Mouse (Mus musculus) MN1 (cell line): ENCODE data around the gene Mycbp2.

Experiments
- DNase-seq: peaks from one replicate; pipeline ENCODE4 v3.0.0-alpha.2; 2016; ENCODE audit warnings: low spot score

Mycbp2 gene

DNA sequence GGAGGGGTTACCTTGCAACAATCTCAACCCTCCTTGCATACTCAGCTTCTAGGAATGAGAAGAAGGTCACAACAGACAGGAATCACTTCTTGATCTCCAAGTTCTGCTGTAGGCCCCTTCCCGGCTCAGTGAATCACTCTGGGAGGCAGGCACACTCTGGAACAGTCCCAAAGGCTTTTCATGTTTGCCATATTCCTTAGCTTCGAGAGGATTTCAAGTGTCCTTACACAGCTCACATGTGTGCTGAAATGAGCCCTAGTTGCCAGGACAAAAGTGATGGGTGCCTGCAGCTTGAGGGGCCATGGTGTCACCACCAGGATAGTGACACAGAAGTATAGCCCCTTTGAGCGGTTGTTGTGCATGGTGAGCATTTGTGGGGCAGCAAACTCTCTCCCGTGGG lies 273.9 kb downstream of the Mycbp2 start:
- DNase-seq, result no peak

DNA sequence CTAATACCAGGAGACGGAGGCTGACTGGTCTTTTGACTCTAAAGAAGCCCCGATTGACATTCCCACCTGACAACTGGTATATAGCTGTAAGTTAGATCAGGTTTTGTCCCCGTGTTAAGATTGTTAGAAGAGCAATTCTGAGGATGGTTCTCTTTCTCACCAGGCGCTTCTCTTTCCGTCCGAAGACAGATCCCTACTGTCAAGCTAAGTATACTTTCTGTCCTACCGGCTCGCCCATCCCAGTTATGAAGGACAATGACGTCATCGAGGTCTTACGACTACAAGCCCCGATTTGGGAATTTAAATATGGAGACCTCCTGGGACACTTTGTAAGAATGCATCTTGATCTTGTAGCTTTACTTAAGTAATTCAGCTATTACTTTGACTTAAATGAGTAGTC lies 275.1 kb downstream of the Mycbp2 start:
- no peak for DNase-seq

GRCm38 (mm10) chr14:103070790-103071189 lies 275.8 kb downstream of the Mycbp2 start:
- no peak for DNase-seq

DNA sequence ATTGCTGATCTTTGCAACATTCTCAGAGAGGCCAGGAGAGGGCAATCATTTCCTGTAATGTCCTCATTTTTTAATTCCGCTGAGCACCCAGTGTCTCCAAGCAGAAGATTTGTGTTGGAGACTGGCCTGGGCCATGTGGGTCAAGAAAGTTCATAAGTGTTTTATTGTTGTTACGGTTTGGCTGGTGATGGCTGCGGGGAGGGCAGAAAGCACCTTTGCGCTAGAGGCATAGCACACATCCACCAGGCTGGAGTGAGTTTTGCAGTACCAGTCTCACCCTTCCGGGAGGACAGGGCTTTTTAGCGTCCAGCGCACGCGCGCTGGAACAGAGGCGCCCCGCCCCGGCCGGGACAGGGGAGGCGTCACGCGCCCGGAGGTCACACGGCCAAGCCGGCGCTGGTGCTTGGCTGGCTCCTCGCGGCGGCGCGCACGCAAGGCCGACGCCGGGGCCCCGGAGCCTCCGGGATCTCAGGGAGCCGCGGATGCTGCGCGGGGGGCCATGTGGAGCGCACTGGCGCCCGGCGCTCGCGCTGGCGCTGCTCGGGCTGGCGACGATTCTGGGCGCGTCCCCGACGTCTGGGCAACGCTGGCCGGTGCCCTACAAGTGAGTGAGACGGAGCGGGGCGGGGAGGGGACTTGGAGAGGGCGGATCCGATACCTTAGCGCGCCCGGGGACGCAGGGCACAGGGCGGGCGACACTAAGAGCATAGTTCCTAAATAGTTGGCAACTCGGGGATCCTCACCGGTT lies 276.6 kb downstream of the Mycbp2 start, which contains the start of gene Cln5:
Gene Cln5 (plus strand): TSS at position 353 of the 748 bp plus-strand sequence.
- peak; percentile 94 for DNase-seq

DNA sequence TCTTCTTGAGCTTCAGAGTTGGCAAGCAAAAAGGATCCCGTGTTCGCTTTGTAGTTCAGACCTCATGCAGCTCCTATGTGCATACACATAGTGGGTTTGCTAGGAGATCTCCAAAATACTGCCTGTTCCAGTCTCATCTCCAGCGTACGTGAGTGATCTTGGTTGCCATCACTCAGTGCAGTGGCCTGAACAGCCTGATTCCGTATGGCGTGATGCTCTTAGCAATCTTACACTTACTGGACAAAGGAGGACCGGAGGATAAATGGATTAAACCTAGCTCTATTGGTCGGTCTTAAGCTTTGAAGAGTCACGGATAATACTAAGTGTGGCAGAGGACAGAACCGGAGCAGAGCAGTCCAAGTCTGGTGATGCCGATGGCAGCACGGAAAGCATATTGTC lies 277.1 kb downstream of the Mycbp2 start:
- no peak for DNase-seq

GRCm38 (mm10) chr14:103065294-103066167 lies 281.1 kb downstream of the Mycbp2 start:
- DNase-seq, result peak; percentile 54
